Mouse (Mus musculus) hindbrain, postnatal 0 days (tissue): ENCODE data around the gene Hdgfl2. TPM values are rescaled to one million over a fixed set of nuclear protein-coding genes. Genes with fewer than 3 reads are reported as not detected.
A peak's percentile ranks its signal among the peaks of the same experiment; 100 is the strongest.

Experiments
- ATAC-seq: fragments of 200-750 bp; cut with Nextera tagmentation; 2 replicates; pipeline ENCODE4 v1.8.0; 2017; ENCODE audit warnings: mild to moderate bottlenecking, moderate TSS enrichment, moderate library complexity
- DNase-seq: peaks from one replicate; pipeline ENCODE4 v3.0.0-alpha.2; 2015; ENCODE audit warnings: low spot score
- H3K27ac ChIP-seq: fragments of 300-500 bp; sonication (generic); 2 replicates; pipeline ENCODE4 v1.5.1; 2014; ENCODE audit warnings: mild to moderate bottlenecking
- H3K27me3 ChIP-seq: fragments of 300-500 bp; sonication (generic); 2 replicates; pipeline ENCODE4 v1.6.1; 2014; ENCODE audit warnings: low read length, mixed read lengths; ENCODE audit not compliant: insufficient read depth
- H3K36me3 ChIP-seq: fragments of 300-500 bp; sonication (generic); 2 replicates; pipeline ENCODE4 v1.6.1; 2014; ENCODE audit warnings: low read length, mixed read lengths; ENCODE audit not compliant: insufficient read depth
- H3K4me1 ChIP-seq: fragments of 300-500 bp; sonication (generic); 2 replicates; pipeline ENCODE4 v1.6.1; 2014; ENCODE audit warnings: antibody characterized with exemption, low read length, mixed read lengths; ENCODE audit not compliant: insufficient read depth
- H3K4me2 ChIP-seq: fragments of 300-500 bp; sonication (generic); 2 replicates; pipeline ENCODE4 v1.6.1; 2014; ENCODE audit warnings: low read depth, mild to moderate bottlenecking, low read length, moderate library complexity, mixed read lengths
- H3K4me3 ChIP-seq: fragments of 300-500 bp; sonication (generic); 2 replicates; pipeline ENCODE4 v1.5.1; 2014; ENCODE audit warnings: low read length
- H3K9ac ChIP-seq: fragments of 300-500 bp; sonication (generic); replicated peaks from 2 replicates; pipeline ENCODE4 v1.6.1; 2014; ENCODE audit warnings: mild to moderate bottlenecking, low read length, moderate library complexity, mixed read lengths
- H3K9me3 ChIP-seq: fragments of 300-500 bp; sonication (generic); 2 replicates; pipeline ENCODE4 v1.6.1; 2016; ENCODE audit warnings: low read length, mixed read lengths
- CTCF ChIP-seq: IDR thresholded peaks from 2 replicates; pipeline ENCODE4 v1.5.1; 2016; ENCODE audit warnings: antibody characterized with exemption, control low read depth, low read depth
- WGBS: fragments of 180-500 bp; shearing (Covaris S2); extraction: QIAGEN DNeasy Blood & Tissue Kit; methylation state at CpG from one replicate; pipeline ENCODE4 v1.1.7; 2014; 5-methylcytosine and 5-hydroxymethylcytosine counted together
- polyA plus RNA-seq: library from polyadenylated mRNA; unstranded; fragments of >200 nt; fragmentation: Nextera tagmentation; extraction: Ambion mirVana; gene quantifications from 2 replicates; pipeline ENCODE4 v1.2.1, GENCODE M21; 2015
- total RNA-seq: library from RNA; depleted of rRNA; stranded (reverse); fragments of >200 nt; gene quantifications from 2 replicates; pipeline ENCODE4 v1.2.3, GENCODE M21; 2014

Gene Hdgfl2
- total and polyA plus RNA-seq, 2 experiments from 2014 or later = 70.0 to 109 TPM

GRCm38 (mm10) chr17:56119431-56119830 lies 40.0 kb downstream of the Hdgfl2 start:
- TF ChIP-seq CTCF = no peak
- no peak for ATAC-seq
- Histone ChIP-seq H3K27ac (no peak overlapping the region), H3K4me2 (peak overlapping the region; percentile 36; the same call in 1 of the 2 replicates), H3K9ac (0 out of 2 replicates have a peak overlapping the region, but pooled peaks have one; percentile 13), H3K4me3 (no peak overlapping the region), H3K4me1 (0 out of 2 replicates have a peak, but pooled peaks cover 3% of the 10 kb centered on the region), H3K27me3 (peaks cover 21% of the 10 kb centered on the region), H3K9me3 (peaks cover 5% of the 10 kb centered on the region; the same call in 1 of the 2 replicates), H3K36me3 (0 out of 2 replicates have a peak, but pooled peaks cover 10% of the 10 kb centered on the region)
- 39% methylated on average over 12 of the region's 12 CpGs for WGBS
- DNase-seq = no peak

- ATAC-seq = no peak
- no peak for TF ChIP-seq CTCF
- peak; percentile 46 for DNase-seq
- Histone ChIP-seq H3K36me3 (0 out of 2 replicates have a peak, but pooled peaks cover 10% of the 10 kb centered on the region), H3K4me3 (0 out of 2 replicates have a peak overlapping the region, but pooled peaks have one; percentile 4), H3K9ac (no peak overlapping the region), H3K27ac (no peak overlapping the region), H3K4me2 (peak overlapping the region; percentile 36), H3K4me1 (0 out of 2 replicates have a peak, but pooled peaks cover 3% of the 10 kb centered on the region), H3K9me3 (peaks cover 5% of the 10 kb centered on the region; the same call in 1 of the 2 replicates), H3K27me3 (peaks cover 21% of the 10 kb centered on the region)
- WGBS = 7% methylated on average over 66 of the region's 66 CpGs
Measured at GRCm38 (mm10) chr17:56119981-56120880, 40.8 kb downstream of the Hdgfl2 start.

DNA sequence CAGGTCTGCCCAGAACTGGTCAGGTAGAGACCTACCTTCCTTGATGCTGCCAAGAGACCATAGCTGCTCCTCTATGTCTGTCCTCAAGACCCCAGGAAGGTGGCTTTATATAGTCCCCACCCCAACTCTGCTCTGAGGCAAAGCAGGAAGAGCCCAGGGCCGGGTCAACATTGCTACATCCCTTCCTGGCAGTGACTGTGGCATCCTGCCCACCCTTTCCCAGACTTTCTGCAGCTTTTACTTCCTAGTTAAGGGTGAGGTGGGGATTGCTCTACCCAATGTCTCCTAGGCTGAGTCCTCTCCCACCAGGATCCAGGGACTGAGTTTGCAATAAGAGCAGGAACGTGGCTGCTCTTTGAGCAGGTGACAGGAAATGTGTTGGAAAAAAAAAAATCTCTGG lies 42.4 kb downstream of the Hdgfl2 start, which contains the start of gene Lrg1:
Gene Lrg1, minus strand, starts transcription at position 176 of the 400 bp plus-strand sequence.
- Histone ChIP-seq H3K27me3 (peaks cover 21% of the 10 kb centered on the region), H3K27ac (no peak within 1 kb of the TSS), H3K36me3 (peaks cover 17% of the 10 kb centered on the region), H3K4me3 (no peak within 1 kb of the TSS), H3K9me3 (peaks cover 5% of the 10 kb centered on the region; the same call in 1 of the 2 replicates), H3K4me1 (0 out of 2 replicates have a peak, but pooled peaks cover 3% of the 10 kb centered on the region), H3K9ac (no peak within 1 kb of the TSS), H3K4me2 (no peak within 1 kb of the TSS)
- DNase-seq (no peak), ATAC-seq (no peak)
- 48% methylated on average over 2 of the region's 2 CpGs for WGBS
- TF ChIP-seq CTCF = no peak

DNA sequence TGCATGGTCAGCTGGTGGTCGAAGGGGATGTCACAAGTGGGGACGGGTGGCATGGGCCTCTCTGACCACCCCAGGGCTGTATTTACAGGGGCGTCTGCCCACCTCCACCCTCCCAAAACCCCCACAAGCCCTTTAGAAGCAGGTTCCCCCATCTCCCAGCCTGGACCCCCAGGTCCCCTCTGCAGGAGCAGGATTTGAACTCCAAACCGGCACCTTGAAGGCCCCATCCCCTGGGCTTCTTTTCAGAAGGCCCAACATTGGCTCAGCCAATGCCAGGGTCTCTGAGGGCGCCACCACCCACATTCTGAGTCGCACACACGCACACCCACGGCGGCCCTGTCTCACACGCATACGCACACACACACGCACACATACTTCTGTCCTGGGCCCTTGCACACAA lies 43.7 kb downstream of the Hdgfl2 start:
- no peak for TF ChIP-seq CTCF
- no peak overlapping the region for H3K4me3 ChIP-seq
- H3K4me2 ChIP-seq = no peak overlapping the region
- H3K27me3 ChIP-seq = peaks cover 19% of the 10 kb centered on the region
- peaks cover 30% of the 10 kb centered on the region for H3K36me3 ChIP-seq
- H3K9ac ChIP-seq = no peak overlapping the region
- peaks cover 5% of the 10 kb centered on the region; the same call in 1 of the 2 replicates for H3K9me3 ChIP-seq
- ATAC-seq (no peak), DNase-seq (no peak)
- H3K27ac ChIP-seq = no peak overlapping the region
- 93% methylated on average over 12 of the region's 12 CpGs for WGBS
- 0 out of 2 replicates have a peak, but pooled peaks cover 3% of the 10 kb centered on the region for H3K4me1 ChIP-seq

DNA sequence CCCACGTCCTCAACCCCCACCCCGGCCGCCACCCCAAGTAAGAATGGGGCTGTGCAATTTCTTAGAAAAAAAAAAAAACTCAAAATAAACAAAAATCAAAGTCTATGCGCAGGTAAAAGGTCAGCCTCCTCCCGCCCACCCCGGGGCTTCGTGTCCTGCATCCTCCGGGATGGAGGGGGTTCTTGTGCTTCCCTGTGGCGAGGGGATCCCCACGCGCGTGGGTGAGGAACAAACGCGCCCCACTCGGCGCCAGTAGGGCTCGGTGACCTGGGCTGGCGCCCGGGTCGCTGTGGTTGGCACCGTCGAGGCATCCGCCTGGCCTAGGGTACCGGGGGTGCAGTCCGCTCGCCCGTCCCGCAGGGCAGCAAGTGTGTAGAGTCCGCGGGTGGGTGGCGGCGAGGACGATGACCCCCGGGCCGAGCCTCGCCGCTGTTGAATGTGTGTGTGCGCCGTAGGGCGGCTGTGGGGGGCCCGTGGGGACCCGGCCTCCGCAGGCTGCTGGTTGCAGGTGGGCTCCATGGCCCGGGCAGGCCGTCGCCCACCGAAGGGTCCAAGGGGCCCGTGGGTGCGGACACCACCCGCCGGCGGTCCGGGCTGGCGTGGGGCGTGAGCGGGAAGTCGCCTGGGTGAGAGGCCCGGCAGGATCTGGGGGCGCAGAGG lies 44.4 kb downstream of the Hdgfl2 start:
- 51% methylated on average over 58 of the region's 59 CpGs for WGBS
- Histone ChIP-seq H3K4me2 (peak overlapping the region; percentile 49), H3K4me3 (0 out of 2 replicates have a peak overlapping the region, but pooled peaks have one; percentile 10), H3K9ac (0 out of 2 replicates have a peak overlapping the region, but pooled peaks have one; percentile 13), H3K4me1 (0 out of 2 replicates have a peak, but pooled peaks cover 3% of the 10 kb centered on the region), H3K9me3 (peaks cover 5% of the 10 kb centered on the region; the same call in 1 of the 2 replicates), H3K36me3 (peaks cover 31% of the 10 kb centered on the region), H3K27ac (no peak overlapping the region), H3K27me3 (peaks cover 12% of the 10 kb centered on the region)
- no peak for DNase-seq
- no peak for TF ChIP-seq CTCF
- ATAC-seq = no peak
